Mouse (Mus musculus): Measurements from ENCODE around the gene Glmn.
A peak's percentile ranks its signal among the peaks of the same experiment; 100 is the strongest.

The Glmn gene

DNA sequence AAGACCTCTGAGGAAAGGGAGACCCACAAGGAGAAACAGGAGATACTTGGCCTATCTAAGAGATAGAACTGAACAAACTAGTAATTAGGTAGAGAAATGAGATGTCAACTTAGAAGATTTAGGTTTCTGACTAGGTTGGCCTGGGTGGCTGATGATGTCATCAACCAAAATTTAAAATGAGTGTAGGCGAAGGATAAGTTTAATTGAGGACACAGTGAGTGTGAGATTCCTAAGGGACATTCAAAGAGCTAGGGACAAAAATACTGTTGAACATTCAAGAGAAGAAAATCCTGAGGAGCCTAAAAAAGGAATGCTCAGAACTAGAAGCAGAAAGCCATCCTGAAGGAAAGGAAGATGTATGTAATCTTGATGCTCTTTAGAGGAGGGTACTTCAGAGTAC, 81.6 kb downstream of the Glmn start:
- no peak for DNase-seq (ENCODE audit: low read depth, low spot score)

DNA sequence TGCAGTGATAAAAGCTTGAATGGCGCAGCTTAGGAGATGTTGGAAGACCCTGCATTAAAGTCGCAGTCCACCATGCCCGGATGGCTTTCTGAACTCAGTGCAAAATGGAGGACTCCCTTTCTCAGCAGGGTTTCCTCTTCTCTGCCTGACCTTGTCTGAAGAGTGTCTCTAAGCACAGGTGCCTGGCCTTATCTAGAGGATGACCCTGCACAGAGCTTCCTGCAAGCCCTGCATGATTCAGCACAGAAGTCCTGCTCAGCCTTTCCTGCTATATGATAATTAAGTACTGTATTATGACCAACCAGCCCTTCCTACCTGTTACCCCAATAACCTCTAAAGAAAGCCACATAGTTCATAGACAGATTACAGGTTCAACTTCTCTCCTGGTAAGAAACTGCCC, 82.2 kb downstream of the Glmn start:
- DNase-seq (ENCODE audit: low read depth, low spot score): no peak

DNA sequence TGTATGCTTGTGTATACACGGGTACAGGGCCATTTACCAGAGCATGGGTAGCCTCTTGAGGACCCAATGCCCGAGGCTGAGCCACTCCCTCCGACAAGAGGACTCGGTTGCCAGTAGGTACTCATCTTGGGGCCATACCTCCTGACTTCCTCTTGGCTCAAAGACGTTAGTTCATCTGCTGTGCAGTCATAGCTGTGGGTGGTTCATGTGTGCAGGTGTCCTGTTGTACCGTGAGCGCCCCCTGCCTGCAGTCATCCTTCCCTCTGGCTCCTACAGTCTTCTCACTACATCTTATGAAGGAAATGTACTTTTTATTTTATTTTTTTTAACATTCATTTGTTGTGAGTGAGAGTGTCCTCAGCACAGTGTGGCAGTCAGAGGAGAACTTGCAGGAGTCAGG, 84.1 kb downstream of the Glmn start:
- peak; percentile 91 for DNase-seq (ENCODE audit: low read depth, low spot score)

DNA sequence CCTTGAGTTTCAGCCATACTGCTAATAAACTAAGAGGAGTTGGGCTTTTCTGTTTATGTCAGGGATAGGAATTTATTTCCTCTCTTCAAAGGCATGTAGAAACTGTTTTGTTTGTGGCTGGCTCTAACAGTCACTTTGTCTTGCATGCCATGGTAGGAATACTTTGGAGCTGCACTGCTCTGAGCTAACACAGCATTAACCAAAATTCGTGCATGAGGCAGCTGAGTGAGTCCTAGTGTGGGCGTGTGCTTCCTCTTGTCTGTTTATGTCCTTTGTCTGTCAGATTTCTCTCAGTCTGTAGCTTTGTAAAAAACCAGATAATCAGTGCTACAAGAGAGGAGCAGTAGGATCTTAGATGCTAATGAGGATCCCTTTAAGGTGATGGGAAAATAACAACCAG, 86.4 kb downstream of the Glmn start:
- DNase-seq (ENCODE audit: low read depth, low spot score): no peak

DNA sequence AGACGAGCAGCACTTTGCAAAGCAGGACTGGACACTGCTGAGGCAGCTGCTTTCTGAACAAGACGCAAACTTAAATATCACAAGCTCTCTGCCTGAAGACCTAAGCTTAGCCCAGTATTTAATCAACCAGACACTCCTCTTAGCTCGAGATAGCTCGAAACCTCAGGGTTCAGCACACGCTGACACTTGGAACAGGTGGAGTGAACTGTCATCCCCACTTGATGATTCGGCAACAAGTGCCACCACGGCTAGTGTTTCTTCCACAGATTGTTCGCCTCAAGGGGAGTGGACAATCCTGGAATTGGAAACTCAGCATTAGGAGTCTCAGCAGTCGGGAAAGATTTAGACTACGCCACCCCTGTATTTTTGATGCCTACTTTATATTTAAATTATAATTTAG, 87.2 kb downstream of the Glmn start:
- DNase-seq (ENCODE audit: low read depth, low spot score): no peak

DNA sequence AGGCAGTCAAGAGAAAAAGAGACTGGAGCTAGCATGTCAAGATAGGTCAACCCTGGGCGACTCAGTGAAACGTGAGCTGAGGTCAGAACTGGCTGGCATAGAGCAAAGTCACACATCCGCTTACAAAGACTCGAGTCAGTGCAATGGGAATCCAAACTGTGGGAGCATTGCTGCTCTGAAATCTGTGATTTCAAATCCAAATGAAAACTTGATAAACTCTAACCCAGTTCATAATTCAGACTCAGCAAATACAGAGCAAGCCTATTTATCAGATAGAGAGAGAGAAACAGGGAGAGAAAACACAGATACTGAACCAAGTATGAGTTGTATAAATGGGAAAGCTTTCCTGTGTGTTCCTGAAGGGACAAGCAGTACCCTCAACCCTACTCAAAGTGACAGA, 90.4 kb downstream of the Glmn start, which contains the start of gene Gm42669:
Gm42669 (plus strand) TSS at position 301 of the 400 bp plus-strand sequence.
- no peak for DNase-seq (ENCODE audit: low read depth, low spot score)

DNA sequence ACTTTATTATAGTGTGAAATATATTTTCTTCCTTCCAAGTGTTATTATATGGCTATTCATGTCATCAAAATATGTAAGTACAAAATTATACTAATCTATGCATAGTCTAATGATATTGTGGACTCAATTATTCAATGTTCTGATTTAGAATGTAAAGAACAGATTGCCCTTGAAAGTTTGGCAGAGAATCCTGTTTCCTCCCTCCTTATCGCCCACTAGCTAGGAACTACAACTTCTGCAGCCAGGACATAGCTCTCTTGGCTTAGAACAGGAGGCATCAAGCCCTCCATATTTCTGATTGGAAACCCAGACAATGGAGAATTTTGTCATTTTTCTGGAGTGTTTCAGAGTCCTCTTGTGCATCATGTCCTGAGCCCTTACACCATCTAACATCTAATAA, 96.9 kb downstream of the Glmn start:
- DNase-seq (ENCODE audit: low read depth, low spot score): no peak

DNA sequence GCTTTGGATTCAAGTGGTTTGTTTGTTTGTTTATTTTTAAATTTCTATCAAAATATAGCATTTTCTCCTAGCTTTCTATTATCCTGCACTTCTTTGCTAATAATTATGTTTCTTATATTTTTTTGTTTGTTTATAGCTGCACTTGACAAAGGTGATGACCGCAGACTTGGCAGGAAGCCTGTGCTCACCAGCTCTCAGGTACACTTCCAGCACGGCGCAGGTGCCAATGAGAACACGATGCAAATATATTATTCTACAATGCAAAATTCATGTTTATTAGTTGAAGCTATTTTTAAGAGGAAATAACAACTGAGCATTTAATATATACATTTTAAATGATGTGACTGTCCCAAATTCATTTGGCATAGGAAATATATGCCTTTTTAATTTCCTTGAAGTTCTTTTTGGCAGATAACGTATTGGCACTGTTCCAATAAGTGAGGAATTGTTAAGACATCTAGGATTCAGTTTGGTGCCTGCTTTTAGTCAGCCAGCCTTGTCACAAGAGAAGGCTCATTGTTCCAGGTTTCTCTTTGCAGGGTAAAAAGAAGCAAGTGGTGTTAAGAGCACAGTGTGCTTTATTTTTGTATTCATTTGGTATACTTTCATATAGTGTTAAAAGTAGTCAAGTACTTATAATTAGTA, 97.7 kb downstream of the Glmn start:
- DNase-seq (ENCODE audit: low read depth, low spot score): no peak
